Mouse (Mus musculus): ENCODE results near the gene Tdpoz3.
"Not testable (repeated sequence)": the region's sequence is repeated elsewhere in the genome, so short reads cannot be mapped to it uniquely, and the experiment has no call there.

Tdpoz3 gene

GRCm38 (mm10) chr3:93825720-93826119 lies at the start of gene Tdpoz3:
Gene Tdpoz3 (plus strand): TSS chr3:93826020.
- not testable (repeated sequence) for DNase-seq

- not testable (repeated sequence) for DNase-seq
Observed at GRCm38 (mm10) chr3:93796098-93796497, 29.7 kb upstream of the Tdpoz3 start, which contains the start of gene Tdpoz4. Gene Tdpoz4 (plus strand): TSS chr3:93796398.

GRCm38 (mm10) chr3:93813341-93813740 lies 12.5 kb upstream of the Tdpoz3 start:
- DNase-seq = not testable (repeated sequence)

GRCm38 (mm10) chr3:93858957-93859356 lies 33.1 kb downstream of the Tdpoz3 start:
- not testable (repeated sequence) for DNase-seq

GRCm38 (mm10) chr3:93870635-93871034 lies 44.8 kb downstream of the Tdpoz3 start:
- not testable (repeated sequence) for DNase-seq
